8 mouse cellular contexts compared by ENCODE assay signal in genomic region chr2:122631226-122631801, GRCm38 (mm10). TPM values are rescaled to one million over a fixed set of nuclear protein-coding genes. Genes with fewer than 3 reads are reported as not detected.
DNase-seq lines count a peak whose midpoint lies in the region; ATAC-seq lines count a peak whose summit lies in the region.

No protein-coding gene starts in this region.

- peak overlapping the region; percentile 43; the same call in 1 of the 2 replicates for H3K27ac ChIP-seq in intestine, embryonic 14.5 days (ENCODE audit: low read depth)
- H3K27ac ChIP-seq in liver, embryonic 16.5 days (ENCODE audit: low read length) = no peak overlapping the region
- peak overlapping the region; percentile 76; the same call in 1 of the 2 replicates for H3K27ac ChIP-seq in neural tube, embryonic 14.5 days (ENCODE audit: low read depth, low read length)

- H3K4me2 ChIP-seq in intestine, embryonic 14.5 days (ENCODE audit: low read length) = peak overlapping the region; percentile 84
- peak overlapping the region; percentile 98 for H3K4me2 ChIP-seq in liver, embryonic 16.5 days (ENCODE audit: low read depth, low read length)
- H3K4me2 ChIP-seq in neural tube, embryonic 14.5 days (ENCODE audit: low read depth, low read length) = peak overlapping the region; percentile 97

- H3K4me1 ChIP-seq in intestine, embryonic 14.5 days (replicated peaks; ENCODE audit: control insufficient read depth, insufficient read depth, low read length) = peaks cover 13% of the 10 kb centered on the region
- peaks cover 7% of the 10 kb centered on the region for H3K4me1 ChIP-seq in liver, embryonic 16.5 days (ENCODE audit: control insufficient read depth, low read depth, low read length)
- H3K4me1 ChIP-seq in neural tube, embryonic 14.5 days (ENCODE audit: control insufficient read depth, insufficient read depth, low read length) = peaks cover 9% of the 10 kb centered on the region

- ATAC-seq in intestine, embryonic 14.5 days (replicated peaks; ENCODE audit: low FRiP score, low TSS enrichment, low read depth) = peak; percentile 66
- ATAC-seq in liver, embryonic 16.5 days (ENCODE audit: low read depth) = peak; percentile 42
- peak; percentile 15; the same call in 1 of the 2 replicates for ATAC-seq in neural tube, embryonic 14.5 days (ENCODE audit: low read depth)
- ATAC-seq in activated CD4-positive, CD25-positive, alpha-beta regulatory T cell, adult 4 months = no peak

- H3K9ac ChIP-seq in intestine, embryonic 14.5 days (ENCODE audit: low read length) = peak overlapping the region; percentile 76
- H3K9ac ChIP-seq in liver, embryonic 16.5 days (ENCODE audit: low read depth, low read length) = peak overlapping the region; percentile 69
- H3K9ac ChIP-seq in neural tube, embryonic 14.5 days (replicated peaks; ENCODE audit: low read depth, low read length) = peak overlapping the region; percentile 93

- WGBS in intestine, embryonic 14.5 days = under 1% methylated on average over 48 of the region's 53 CpGs
- 0% methylated on average over 51 of the region's 53 CpGs for WGBS in liver, embryonic 16.5 days (ENCODE audit: insufficient replicate concordance)
- WGBS in neural tube, embryonic 14.5 days = under 1% methylated on average over 47 of the region's 53 CpGs

- H3K4me3 ChIP-seq in intestine, embryonic 14.5 days (ENCODE audit: low read depth, low read length) = peak overlapping the region; percentile 74
- peak overlapping the region; percentile 88 for H3K4me3 ChIP-seq in liver, embryonic 16.5 days (ENCODE audit: low read depth, low read length)
- H3K4me3 ChIP-seq in neural tube, embryonic 14.5 days (ENCODE audit: low read depth, low read length) = peak overlapping the region; percentile 100

- no peaks in the 10 kb centered on the region for H3K27me3 ChIP-seq in intestine, embryonic 14.5 days (replicated peaks; ENCODE audit: control insufficient read depth, insufficient read depth, low read length)
- no peaks in the 10 kb centered on the region for H3K27me3 ChIP-seq in liver, embryonic 16.5 days (ENCODE audit: control insufficient read depth, insufficient read depth, low read depth, low read length)
- no peaks in the 10 kb centered on the region for H3K27me3 ChIP-seq in neural tube, embryonic 14.5 days (ENCODE audit: control insufficient read depth, insufficient read depth, low read length)

- H3K9me3 ChIP-seq in intestine, embryonic 14.5 days (ENCODE audit: control insufficient read depth, low read length) = no peaks in the 10 kb centered on the region
- H3K9me3 ChIP-seq in liver, embryonic 16.5 days (replicated peaks; ENCODE audit: control insufficient read depth, low read length) = no peaks in the 10 kb centered on the region
- H3K9me3 ChIP-seq in neural tube, embryonic 14.5 days (ENCODE audit: control insufficient read depth, low read length) = no peaks in the 10 kb centered on the region

- peak; percentile 42 for DNase-seq in thymus, postnatal 0 days (ENCODE audit: low spot score)
- no peak for DNase-seq in thymus, postnatal 36 days
- peak; percentile 37 for DNase-seq in cerebellum, adult 9-10 months
- DNase-seq in gastrocnemius, adult 8-10 months (ENCODE audit: low spot score in 2 of 2) = peak; percentile 7 to 10
- DNase-seq in intestine, embryonic 14.5 days (ENCODE audit: low spot score) = peak; percentile 83

- peaks cover 19% of the 10 kb centered on the region for H3K36me3 ChIP-seq in intestine, embryonic 14.5 days (ENCODE audit: control insufficient read depth, insufficient read depth, low read length)
- H3K36me3 ChIP-seq in liver, embryonic 16.5 days (ENCODE audit: control insufficient read depth, insufficient read depth) = peaks cover 4% of the 10 kb centered on the region
- peaks cover 7% of the 10 kb centered on the region; the same call in 1 of the 2 replicates for H3K36me3 ChIP-seq in neural tube, embryonic 14.5 days (ENCODE audit: control insufficient read depth, insufficient read depth, low read length)

RNA-seq across cellular contexts. Expression of gene AA467197, which starts 5.5 kb away (rescaled TPM):
- 25.3 and 27.2 TPM in 2 replicates for polyA plus RNA-seq in thymus, postnatal 0 days (2015; fragmentation: Nextera tagmentation; extraction: Ambion mirVana)
- under 1 TPM in 1 of 4 experiments, not detected in 3; 0.38 TPM for total RNA-seq in gastrocnemius, adult 8-10 months (2022)
- polyA plus RNA-seq in intestine, embryonic 14.5 days (2014; fragmentation: Nextera tagmentation; extraction: Ambion mirVana) = 3.2 and 5.2 TPM in 2 replicates
- polyA plus RNA-seq in liver, embryonic 16.5 days (2015; fragmentation: Nextera tagmentation; extraction: Ambion mirVana) = 1.7 and 2.5 TPM in 2 replicates
- 0.50 and 0.64 TPM in 2 replicates for polyA plus RNA-seq in neural tube, embryonic 14.5 days (2014; fragmentation: Nextera tagmentation; extraction: Ambion mirVana)
- polyA plus RNA-seq in activated CD4-positive, CD25-positive, alpha-beta regulatory T cell, adult 4 months (2017; shearing (Covaris generic)) = under 1 TPM in 1 of 2 experiments, not detected in 1; 0.73 TPM

RNA-seq across cellular contexts. Expression of gene Gatm, which starts 20.2 kb away (rescaled TPM):
- 6.3 and 7.4 TPM in 2 replicates for polyA plus RNA-seq in thymus, postnatal 0 days (2015; fragmentation: Nextera tagmentation; extraction: Ambion mirVana)
- total RNA-seq in gastrocnemius, adult 8-10 months (2022) = 1 to 10 TPM; 2.4 to 4.4 (median 3.9) TPM
- polyA plus RNA-seq in intestine, embryonic 14.5 days (2014; fragmentation: Nextera tagmentation; extraction: Ambion mirVana) = 12.4 and 13.2 TPM in 2 replicates
- 27.4 and 29.7 TPM in 2 replicates for polyA plus RNA-seq in liver, embryonic 16.5 days (2015; fragmentation: Nextera tagmentation; extraction: Ambion mirVana)
- polyA plus RNA-seq in neural tube, embryonic 14.5 days (2014; fragmentation: Nextera tagmentation; extraction: Ambion mirVana) = 35.3 and 37.6 TPM in 2 replicates
- under 1 TPM; 0.28 to 0.57 TPM for polyA plus RNA-seq in activated CD4-positive, CD25-positive, alpha-beta regulatory T cell, adult 4 months (2017; shearing (Covaris generic))

Comparison
In these comparisons a context has a peak if more than half of its experiments do, and no peak if none do; other contexts are left out.
1. DNase-seq: peak in thymus, postnatal 0 days (single experiment), cerebellum, adult 9-10 months (single experiment), gastrocnemius, adult 8-10 months (2 of 2) and intestine, embryonic 14.5 days (single experiment); none in thymus, postnatal 36 days (0 of 2).
2. Peak in every context shown above with its lines, with median percentiles within 50 percentile points of each other: H3K4me2 ChIP-seq, H3K4me3 ChIP-seq and H3K9ac ChIP-seq.